Mouse (Mus musculus) mature B cell (primary cell): ENCODE results near the gene Bmpr1b.

Experiments
- in situ Hi-C: fragments of 300-500 bp; cut with MboI; formaldehyde crosslinking; loops from 2 replicates; pipeline ENCODE4 v1.14.3; 2019

Bmpr1b gene

GRCm38 (mm10) chr3:142113208-142113607, 56.0 kb downstream of the Bmpr1b start:
- in situ Hi-C loops: no loop called here

DNA sequence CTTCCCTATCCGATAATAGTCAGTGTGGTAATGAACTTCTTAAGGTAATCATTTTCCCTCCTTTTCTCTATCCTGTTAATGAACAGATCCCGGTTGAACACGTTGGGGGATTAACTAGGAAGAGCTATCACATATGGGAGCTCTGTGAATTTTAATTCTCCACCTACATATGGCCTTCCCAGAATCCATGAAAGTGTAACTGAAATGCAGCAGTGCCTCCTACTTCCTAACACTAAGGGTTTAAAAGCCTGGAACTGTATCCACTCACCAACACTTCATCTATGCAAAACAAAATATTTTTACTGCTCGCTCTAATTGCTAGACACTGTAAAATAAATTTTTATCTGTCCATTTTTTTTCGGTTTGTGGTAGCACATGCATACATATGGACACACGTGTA, 63.0 kb downstream of the Bmpr1b start:
- in situ Hi-C loops: no loop called here

DNA sequence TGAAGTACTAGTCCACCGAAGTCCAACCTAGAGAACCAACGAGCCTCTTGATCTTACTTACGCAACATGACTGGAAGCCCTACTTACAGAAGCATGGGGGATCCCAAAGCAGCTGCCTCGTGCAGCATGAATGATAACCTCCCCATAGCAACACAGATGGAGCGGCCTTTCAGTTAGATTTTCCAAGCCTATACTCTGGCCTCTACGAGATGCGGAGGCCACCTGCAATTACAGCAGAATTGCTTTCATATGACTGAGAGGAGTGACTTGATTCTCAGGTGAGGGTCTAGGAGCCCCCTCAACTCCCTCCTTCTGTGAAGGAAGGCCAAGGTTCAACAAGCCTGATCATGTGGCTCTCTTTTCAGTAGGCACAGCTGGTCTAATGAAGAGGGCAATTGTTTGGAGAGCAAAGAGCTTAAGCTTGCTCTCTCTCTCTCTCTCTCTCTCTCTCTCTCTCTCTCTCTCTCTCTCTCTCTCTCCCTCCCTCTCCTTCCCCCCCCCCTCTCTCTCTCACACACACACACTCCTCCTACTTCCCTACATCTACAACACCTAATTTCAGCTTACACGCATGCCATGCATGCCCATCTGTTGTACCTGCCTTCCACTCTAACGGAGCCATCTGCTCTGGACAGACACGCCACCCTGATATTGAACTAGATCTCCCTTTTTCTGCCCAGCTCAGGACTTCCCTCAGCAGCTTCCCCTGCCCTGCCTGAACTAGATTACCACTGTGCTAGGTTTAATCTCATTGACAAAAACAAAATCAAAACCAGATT, 65.0 kb downstream of the Bmpr1b start:
- in situ Hi-C loops: no loop called here

GRCm38 (mm10) chr3:142103622-142104021, 65.6 kb downstream of the Bmpr1b start:
- in situ Hi-C loops: no loop called here

GRCm38 (mm10) chr3:142099151-142099550, 70.1 kb downstream of the Bmpr1b start:
- in situ Hi-C loops: no loop called here

DNA sequence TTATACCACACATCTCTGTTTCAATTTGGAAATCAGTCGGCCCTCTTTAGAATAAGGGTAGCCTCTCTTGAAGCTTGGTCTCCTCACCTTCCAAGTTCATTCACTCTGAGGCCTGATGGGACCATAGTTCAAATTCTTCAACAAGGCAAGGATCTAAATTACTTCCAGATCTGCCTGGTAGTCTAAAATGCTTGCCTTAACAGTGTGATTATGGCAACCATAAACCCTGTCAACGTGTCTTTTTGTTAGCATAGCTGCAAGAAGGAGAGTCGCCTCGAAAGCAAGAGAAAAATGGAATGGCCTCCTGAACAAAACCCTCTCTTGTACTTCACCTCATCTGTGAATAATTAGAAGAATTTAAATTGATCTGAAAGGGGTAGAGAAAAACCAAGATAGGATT, 75.2 kb downstream of the Bmpr1b start:
- in situ Hi-C loops: no loop called here

GRCm38 (mm10) chr3:142089684-142090083, 79.5 kb downstream of the Bmpr1b start:
- in situ Hi-C loops: no loop called here

DNA sequence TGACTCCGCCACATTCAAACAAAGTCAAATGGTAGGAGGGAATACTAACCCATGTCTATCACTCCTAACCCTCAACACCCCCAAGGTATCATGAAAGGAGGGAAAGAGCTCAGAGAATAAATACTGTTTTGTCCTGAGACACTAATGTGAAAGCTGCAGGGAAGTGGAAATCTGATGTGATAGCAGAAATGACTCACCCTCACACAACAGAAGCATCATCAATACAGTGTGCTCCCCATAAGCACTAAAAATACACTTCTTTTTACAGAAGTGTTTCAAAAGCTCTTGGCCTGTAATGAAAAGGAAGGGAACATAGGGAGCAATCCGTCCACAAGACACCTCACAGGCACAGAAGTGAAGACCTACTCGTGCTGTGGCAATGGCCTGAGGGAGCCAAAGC, 83.3 kb downstream of the Bmpr1b start:
- in situ Hi-C loops: no loop called here

DNA sequence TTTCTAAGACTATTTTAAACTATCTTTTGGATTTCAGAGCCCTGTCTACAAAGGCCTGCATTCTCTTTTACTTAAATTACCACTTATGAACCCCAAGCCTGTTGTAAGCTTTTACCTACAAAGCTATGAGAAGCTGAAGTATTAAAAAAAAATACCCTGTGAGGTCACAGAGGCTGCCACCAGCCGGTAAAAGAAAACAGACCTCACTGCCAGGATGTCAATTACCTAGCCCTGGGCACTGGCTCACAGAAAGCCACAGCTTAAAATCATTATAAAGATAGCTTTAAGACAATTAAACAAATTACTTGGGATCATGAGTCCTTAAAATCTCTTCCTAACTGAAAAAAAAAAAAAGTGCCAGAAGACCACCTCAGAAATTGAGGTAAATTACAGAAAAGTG, 85.1 kb downstream of the Bmpr1b start:
- in situ Hi-C loops: no loop called here

- in situ Hi-C loops: no loop called here
These were observed 91.4 kb downstream of the Bmpr1b start for GRCm38 (mm10) chr3:142077723-142078302.

GRCm38 (mm10) chr3:142071601-142072000, 97.6 kb downstream of the Bmpr1b start:
- in situ Hi-C loops: no loop called here

DNA sequence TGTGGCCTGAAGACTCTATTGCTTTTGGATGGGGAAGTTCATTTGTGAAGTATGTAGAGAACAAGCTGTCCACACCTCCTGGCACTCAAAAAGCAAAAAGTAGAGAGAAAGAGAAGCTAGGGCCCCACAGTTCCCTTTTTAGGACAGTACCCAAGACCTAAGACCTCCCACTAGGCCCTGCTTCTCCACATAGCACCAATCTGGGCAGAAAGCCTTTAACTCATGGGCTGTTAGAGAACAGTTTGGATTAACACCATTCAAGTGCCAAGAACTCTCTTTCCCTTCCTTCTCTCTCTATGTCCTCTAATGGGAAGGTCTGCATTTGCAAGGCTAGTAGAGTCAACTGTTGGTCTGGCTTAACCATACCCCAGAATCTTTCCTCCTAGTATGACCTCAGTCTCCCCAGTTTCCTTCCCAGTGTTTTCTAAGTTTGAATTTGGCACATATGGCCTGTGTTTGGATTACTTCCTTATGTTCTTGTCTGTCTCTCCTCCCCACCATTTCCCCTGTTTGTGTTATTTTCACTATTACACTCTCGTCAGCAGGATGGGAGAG, 102.4 kb downstream of the Bmpr1b start:
- in situ Hi-C loops: no loop called here

DNA sequence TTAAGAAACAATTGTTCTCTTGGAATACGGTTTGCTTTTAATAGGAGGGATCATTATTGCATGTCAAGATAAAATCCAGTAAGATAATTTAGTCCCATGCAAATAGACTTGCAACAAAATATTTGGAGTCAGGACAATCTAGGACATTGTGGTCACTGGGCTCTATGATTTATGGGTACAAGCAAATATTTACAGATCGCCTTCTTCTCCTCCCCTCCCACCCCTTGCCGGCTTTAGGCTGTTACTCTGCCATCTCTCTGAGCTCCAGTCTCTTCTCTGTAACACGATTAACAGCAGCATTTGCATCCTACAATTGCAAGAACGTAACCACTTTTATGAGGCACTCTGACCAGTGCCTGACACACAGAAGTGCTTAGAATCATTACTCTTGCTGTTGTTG, 104.1 kb downstream of the Bmpr1b start:
- in situ Hi-C loops: no loop called here

- in situ Hi-C loops: no loop called here
These were observed 105.5 kb downstream of the Bmpr1b start for GRCm38 (mm10) chr3:142063536-142064226.

GRCm38 (mm10) chr3:142061267-142061666, 108.0 kb downstream of the Bmpr1b start:
- in situ Hi-C loops: no loop called here

- in situ Hi-C loops: no loop called here
These were observed 109.3 kb downstream of the Bmpr1b start for GRCm38 (mm10) chr3:142059890-142060289.

GRCm38 (mm10) chr3:142050681-142051080, 118.5 kb downstream of the Bmpr1b start:
- in situ Hi-C loops: no loop called here

- in situ Hi-C loops: no loop called here
These were observed 119.6 kb downstream of the Bmpr1b start for GRCm38 (mm10) chr3:142049610-142050009.

- in situ Hi-C loops: no loop called here
These were observed 120.1 kb downstream of the Bmpr1b start for GRCm38 (mm10) chr3:142049093-142049492.

- in situ Hi-C loops: no loop called here
These were observed 120.7 kb downstream of the Bmpr1b start for GRCm38 (mm10) chr3:142048493-142048892.

GRCm38 (mm10) chr3:142043463-142043862, 125.8 kb downstream of the Bmpr1b start:
- in situ Hi-C loops: no loop called here

- in situ Hi-C loops: no loop called here
These were observed 126.2 kb downstream of the Bmpr1b start for GRCm38 (mm10) chr3:142043006-142043405.

DNA sequence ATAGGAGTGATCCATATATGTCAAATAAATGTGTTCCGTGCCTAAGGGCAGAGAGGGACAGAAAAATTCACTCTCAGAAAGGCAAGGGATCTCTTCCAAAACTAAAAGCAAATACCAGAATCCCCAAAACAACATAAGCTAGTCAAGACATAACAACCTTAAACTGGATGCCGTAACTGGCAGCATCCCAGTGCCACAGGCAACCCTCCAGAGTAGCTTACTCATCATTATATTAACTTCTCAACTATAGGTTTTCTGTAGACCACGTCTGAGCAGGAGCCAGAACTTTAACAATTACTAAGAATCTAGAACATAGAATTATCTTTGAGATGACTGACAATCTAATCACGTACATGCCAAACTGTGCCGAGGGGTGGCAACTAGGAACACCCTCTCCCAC, 128.9 kb downstream of the Bmpr1b start:
- in situ Hi-C loops: no loop called here
